Mouse (Mus musculus) thymus, adult 18-20 months (tissue): ENCODE data around the gene Ttc27.

ENCODE experiments used
- DNase-seq, 2 experiments: peaks; one replicate each; pipeline ENCODE4 v3.0.0; 2022; ENCODE audit warnings: mixed read lengths in 2 of 2

Gene Ttc27

GRCm38 (mm10) chr17:74843486-74843885 lies 126.0 kb downstream of the Ttc27 start:
- DNase-seq = no peak

- no peak for DNase-seq
Measured at GRCm38 (mm10) chr17:74846031-74846891, 128.7 kb downstream of the Ttc27 start.

- DNase-seq = no peak
Measured at GRCm38 (mm10) chr17:74850216-74850615, 132.7 kb downstream of the Ttc27 start.

- no peak for DNase-seq
Measured at GRCm38 (mm10) chr17:74859298-74859697, 141.8 kb downstream of the Ttc27 start.

GRCm38 (mm10) chr17:74860180-74860993 lies 142.9 kb downstream of the Ttc27 start:
- no peak for DNase-seq

- DNase-seq = no peak
Measured at GRCm38 (mm10) chr17:74863845-74864244, 146.3 kb downstream of the Ttc27 start.

- DNase-seq = no peak
Measured at GRCm38 (mm10) chr17:74864790-74865548, 147.4 kb downstream of the Ttc27 start.

GRCm38 (mm10) chr17:74865694-74866564 lies 148.4 kb downstream of the Ttc27 start:
- DNase-seq = no peak

GRCm38 (mm10) chr17:74866565-74867507 lies 149.3 kb downstream of the Ttc27 start:
- DNase-seq = no peak

GRCm38 (mm10) chr17:74868185-74868907 lies 150.8 kb downstream of the Ttc27 start:
- DNase-seq = no peak

- DNase-seq = no peak
Measured at GRCm38 (mm10) chr17:74869556-74869955, 152.0 kb downstream of the Ttc27 start.

- no peak for DNase-seq
Measured at GRCm38 (mm10) chr17:74870177-74871160, 152.9 kb downstream of the Ttc27 start.

- no peak for DNase-seq
Measured at GRCm38 (mm10) chr17:74872567-74872966, 155.0 kb downstream of the Ttc27 start.

GRCm38 (mm10) chr17:74873756-74874155 lies 156.2 kb downstream of the Ttc27 start:
- no peak for DNase-seq

GRCm38 (mm10) chr17:74875740-74876139 lies 158.2 kb downstream of the Ttc27 start:
- no peak for DNase-seq

GRCm38 (mm10) chr17:74876954-74877353 lies 159.4 kb downstream of the Ttc27 start:
- no peak for DNase-seq

GRCm38 (mm10) chr17:74879768-74880167 lies 162.2 kb downstream of the Ttc27 start:
- DNase-seq = no peak

GRCm38 (mm10) chr17:74887039-74887438 lies 169.5 kb downstream of the Ttc27 start:
- no peak for DNase-seq
